Mouse (Mus musculus): ENCODE results near the gene Farp1. TPM values are rescaled to one million over a fixed set of nuclear protein-coding genes. Genes with fewer than 3 reads are reported as not detected.
A peak's percentile ranks its signal among the peaks of the same experiment; 100 is the strongest.
"Not testable (repeated sequence)": the region's sequence is repeated elsewhere in the genome, so short reads cannot be mapped to it uniquely, and the experiment has no call there.

Farp1 gene
- polyA plus RNA-seq, 1 experiment from 2014 or later: 36.8 TPM

- Histone ChIP-seq H3K4me2 (no peak overlapping the region), H3K4me3 (ENCODE audit: low read depth, low read length) (no peak overlapping the region), H3K27ac (ENCODE audit: low read depth) (no peak overlapping the region), H3K4me1 (ENCODE audit: insufficient read depth) (peaks cover 4% of the 10 kb centered on the region; the same call in 1 of the 2 replicates), H3K36me3 (ENCODE audit: insufficient read depth) (no peaks in the 10 kb centered on the region), H3K27me3 (ENCODE audit: insufficient read depth, low read length) (no peaks in the 10 kb centered on the region), H3K9me3 (ENCODE audit: low read depth, low read length) (no peaks in the 10 kb centered on the region), H3K9ac (no peak overlapping the region)
- no peak for TF ChIP-seq CTCF (IDR thresholded peaks at IDR 0.05; ENCODE audit: low read depth)
- ATAC-seq (ENCODE audit: insufficient read depth) (no peak), DNase-seq (no peak)
- WGBS: 83% methylated on average over 8 of the region's 8 CpGs
These were observed 151.4 kb downstream of the Farp1 start for GRCm38 (mm10) chr14:121186402-121186894.

GRCm38 (mm10) chr14:121189840-121190239 is 154.8 kb downstream of the Farp1 start:
- H3K4me1 ChIP-seq (ENCODE audit: insufficient read depth); ATAC-seq (ENCODE audit: insufficient read depth); H3K4me2 ChIP-seq; H3K9ac ChIP-seq; H3K9me3 ChIP-seq (ENCODE audit: low read depth, low read length); H3K27ac ChIP-seq (ENCODE audit: low read depth); H3K36me3 ChIP-seq (ENCODE audit: insufficient read depth); H3K27me3 ChIP-seq (ENCODE audit: insufficient read depth, low read length); H3K4me3 ChIP-seq (ENCODE audit: low read depth, low read length): not testable (repeated sequence)
- peak; percentile 28 for DNase-seq
- WGBS: 89% methylated on average over 10 of the region's 10 CpGs
- peak; percentile 46 for TF ChIP-seq CTCF (IDR thresholded peaks at IDR 0.05; ENCODE audit: low read depth)

- H3K4me3 ChIP-seq (ENCODE audit: low read depth, low read length): no peak overlapping the region
- no peaks in the 10 kb centered on the region for H3K27me3 ChIP-seq (ENCODE audit: insufficient read depth, low read length)
- 68% methylated on average over 9 of the region's 9 CpGs for WGBS
- H3K4me2 ChIP-seq: no peak overlapping the region
- no peak for ATAC-seq (ENCODE audit: insufficient read depth)
- peaks cover 6% of the 10 kb centered on the region; the same call in 1 of the 2 replicates for H3K4me1 ChIP-seq (ENCODE audit: insufficient read depth)
- DNase-seq: no peak
- TF ChIP-seq CTCF (IDR thresholded peaks at IDR 0.05; ENCODE audit: low read depth): no peak
- peaks cover under 1% of the 10 kb centered on the region; the same call in 1 of the 2 replicates for H3K9me3 ChIP-seq (ENCODE audit: low read depth, low read length)
- no peaks in the 10 kb centered on the region for H3K36me3 ChIP-seq (ENCODE audit: insufficient read depth)
- no peak overlapping the region for H3K27ac ChIP-seq (ENCODE audit: low read depth)
- H3K9ac ChIP-seq: no peak overlapping the region
These were observed 155.4 kb downstream of the Farp1 start for GRCm38 (mm10) chr14:121190386-121190785.

- TF ChIP-seq CTCF (IDR thresholded peaks at IDR 0.05; ENCODE audit: low read depth): peak; percentile 20; the same call in 1 of the 2 replicates
- DNase-seq: peak; percentile 59
- 43% methylated on average over 13 of the region's 13 CpGs for WGBS
- no peaks in the 10 kb centered on the region for H3K27me3 ChIP-seq (ENCODE audit: insufficient read depth, low read length)
- H3K4me2 ChIP-seq: peak overlapping the region; percentile 28
- H3K36me3 ChIP-seq (ENCODE audit: insufficient read depth): no peaks in the 10 kb centered on the region
- peaks cover 6% of the 10 kb centered on the region; the same call in 1 of the 2 replicates for H3K4me1 ChIP-seq (ENCODE audit: insufficient read depth)
- no peak overlapping the region for H3K4me3 ChIP-seq (ENCODE audit: low read depth, low read length)
- no peak overlapping the region for H3K9ac ChIP-seq
- peak overlapping the region; percentile 67; the same call in 1 of the 2 replicates for H3K27ac ChIP-seq (ENCODE audit: low read depth)
- peak; percentile 64; the same call in 1 of the 2 replicates for ATAC-seq (ENCODE audit: insufficient read depth)
- H3K9me3 ChIP-seq (ENCODE audit: low read depth, low read length): peaks cover 8% of the 10 kb centered on the region; the same call in 1 of the 2 replicates
These were observed 156.7 kb downstream of the Farp1 start for GRCm38 (mm10) chr14:121191739-121192138.

- Histone ChIP-seq H3K27me3 (ENCODE audit: insufficient read depth, low read length) (no peaks in the 10 kb centered on the region), H3K9ac (no peak overlapping the region), H3K9me3 (ENCODE audit: low read depth, low read length) (peaks cover 8% of the 10 kb centered on the region; the same call in 1 of the 2 replicates), H3K27ac (ENCODE audit: low read depth) (peak overlapping the region; percentile 67; the same call in 1 of the 2 replicates), H3K4me2 (no peak overlapping the region), H3K4me3 (ENCODE audit: low read depth, low read length) (no peak overlapping the region), H3K4me1 (ENCODE audit: insufficient read depth) (peaks cover 6% of the 10 kb centered on the region; the same call in 1 of the 2 replicates), H3K36me3 (ENCODE audit: insufficient read depth) (no peaks in the 10 kb centered on the region)
- no peak for DNase-seq
- ATAC-seq (ENCODE audit: insufficient read depth): no peak
- no peak for TF ChIP-seq CTCF (IDR thresholded peaks at IDR 0.05; ENCODE audit: low read depth)
- 43% methylated on average over 5 of the region's 5 CpGs for WGBS
These were observed 157.4 kb downstream of the Farp1 start for GRCm38 (mm10) chr14:121192394-121192793.

- no peaks in the 10 kb centered on the region for H3K36me3 ChIP-seq (ENCODE audit: insufficient read depth)
- H3K27me3 ChIP-seq (ENCODE audit: insufficient read depth, low read length): no peaks in the 10 kb centered on the region
- peaks cover 9% of the 10 kb centered on the region for H3K4me1 ChIP-seq (ENCODE audit: insufficient read depth)
- H3K9me3 ChIP-seq (ENCODE audit: low read depth, low read length): peaks cover 8% of the 10 kb centered on the region; the same call in 1 of the 2 replicates
- TF ChIP-seq CTCF (IDR thresholded peaks at IDR 0.05; ENCODE audit: low read depth): no peak
- H3K27ac ChIP-seq (ENCODE audit: low read depth): no peak overlapping the region
- H3K9ac ChIP-seq: no peak overlapping the region
- H3K4me2 ChIP-seq: no peak overlapping the region
- no peak for ATAC-seq (ENCODE audit: insufficient read depth)
- WGBS: 95% methylated on average over 2 of the region's 2 CpGs
- H3K4me3 ChIP-seq (ENCODE audit: low read depth, low read length): no peak overlapping the region
- DNase-seq: no peak
These were observed 159.0 kb downstream of the Farp1 start for GRCm38 (mm10) chr14:121193981-121194380.

- TF ChIP-seq CTCF (IDR thresholded peaks at IDR 0.05; ENCODE audit: low read depth): no peak
- Histone ChIP-seq H3K9me3 (ENCODE audit: low read depth, low read length) (peaks cover 8% of the 10 kb centered on the region; the same call in 1 of the 2 replicates), H3K4me3 (ENCODE audit: low read depth, low read length) (no peak overlapping the region), H3K27me3 (ENCODE audit: insufficient read depth, low read length) (no peaks in the 10 kb centered on the region), H3K9ac (no peak overlapping the region), H3K4me2 (no peak overlapping the region), H3K27ac (ENCODE audit: low read depth) (peak overlapping the region; percentile 40), H3K4me1 (ENCODE audit: insufficient read depth) (peaks cover 10% of the 10 kb centered on the region), H3K36me3 (ENCODE audit: insufficient read depth) (no peaks in the 10 kb centered on the region)
- 38% methylated on average over 14 of the region's 14 CpGs for WGBS
- DNase-seq (peak; percentile 34), ATAC-seq (ENCODE audit: insufficient read depth) (peak; percentile 58; the same call in 1 of the 2 replicates)
These were observed 164.0 kb downstream of the Farp1 start for GRCm38 (mm10) chr14:121198915-121199572.

Measured in lung, embryonic 14.5 days (tissue).